Mouse (Mus musculus): ENCODE data around the gene Kank3. TPM values are rescaled to one million over a fixed set of nuclear protein-coding genes. Genes with fewer than 3 reads are reported as not detected.
A peak's percentile ranks its signal among the peaks of the same experiment; 100 is the strongest.

The Kank3 gene
- polyA plus RNA-seq, 1 experiment from 2014 or later, result 70.4 TPM

DNA sequence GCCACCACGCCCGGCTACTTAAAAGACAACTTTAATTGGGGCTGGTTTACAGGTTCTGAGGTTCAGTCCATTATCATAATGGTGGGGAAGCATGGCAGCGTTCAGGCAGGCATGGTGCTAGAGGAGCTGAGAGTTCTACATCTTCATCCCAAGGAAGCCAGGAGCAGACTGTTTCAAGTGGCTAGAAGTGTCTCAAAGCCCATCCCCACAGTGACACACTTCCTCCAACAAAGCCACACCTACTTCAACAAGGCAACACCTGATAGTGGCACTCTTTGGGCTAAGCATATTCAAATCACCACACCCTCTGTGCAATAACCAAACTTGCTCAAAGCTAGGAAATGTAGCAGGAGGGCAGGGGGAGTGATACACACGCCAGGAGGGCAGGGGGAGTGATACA is 6.1 kb upstream of the Kank3 start:
- Histone ChIP-seq H3K27me3 (ENCODE audit: insufficient read depth, low read length) (no peaks in the 10 kb centered on the region), H3K36me3 (ENCODE audit: insufficient read depth, low read length) (no peaks in the 10 kb centered on the region)
- no peak for DNase-seq (ENCODE audit: low spot score)

DNA sequence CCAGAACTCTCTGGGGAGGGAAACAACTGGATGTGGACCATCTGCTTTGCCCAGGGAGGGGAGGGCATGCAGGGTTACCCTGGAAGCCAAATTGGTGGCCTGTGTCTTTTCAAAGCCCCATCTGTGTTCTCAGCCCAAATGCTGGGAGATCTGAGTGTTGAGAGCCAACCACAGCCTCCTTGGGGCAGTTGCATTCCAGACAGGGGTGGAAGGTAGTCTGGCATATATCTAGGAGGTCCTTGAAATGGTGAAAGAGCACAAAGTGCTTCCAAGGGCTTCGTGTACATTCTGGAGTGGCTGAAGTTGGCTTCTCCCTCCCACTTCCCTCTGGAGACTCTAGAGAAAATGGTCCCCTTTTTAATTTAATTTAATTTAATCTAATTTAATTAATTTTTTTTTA is 5.6 kb upstream of the Kank3 start:
- H3K36me3 ChIP-seq (ENCODE audit: insufficient read depth, low read length), result no peaks in the 10 kb centered on the region
- TF ChIP-seq CTCF (IDR thresholded peaks at IDR 0.05; ENCODE audit: low read depth), result no peak
- no peaks in the 10 kb centered on the region for H3K9me3 ChIP-seq (replicated peaks; ENCODE audit: low read length)
- no peak overlapping the region for H3K9ac ChIP-seq (ENCODE audit: low read depth, low read length)
- H3K27me3 ChIP-seq (ENCODE audit: insufficient read depth, low read length), result no peaks in the 10 kb centered on the region
- no peak for ATAC-seq (replicated peaks; ENCODE audit: low FRiP score, low read depth)
- no peaks in the 10 kb centered on the region for H3K4me1 ChIP-seq (replicated peaks; ENCODE audit: insufficient read depth, low read length)
- H3K4me2 ChIP-seq (ENCODE audit: low read length), result no peak overlapping the region
- no peak overlapping the region for H3K4me3 ChIP-seq (replicated peaks; ENCODE audit: low read depth, low read length)
- H3K27ac ChIP-seq, result no peak overlapping the region
- WGBS, result 39% methylated on average over 1 of the region's 1 CpGs
- DNase-seq (ENCODE audit: low spot score), result no peak

More for the DNA sequence above, 6.1 kb upstream of the Kank3 start:
- no peak for TF ChIP-seq CTCF (IDR thresholded peaks at IDR 0.05; ENCODE audit: low read depth)
- no peak overlapping the region for H3K4me2 ChIP-seq (ENCODE audit: low read length)
- no peak overlapping the region for H3K9ac ChIP-seq (ENCODE audit: low read depth, low read length)
- H3K4me1 ChIP-seq (replicated peaks; ENCODE audit: insufficient read depth, low read length), result no peaks in the 10 kb centered on the region
- no peak for ATAC-seq (replicated peaks; ENCODE audit: low FRiP score, low read depth)
- H3K9me3 ChIP-seq (replicated peaks; ENCODE audit: low read length), result no peaks in the 10 kb centered on the region
- no peak overlapping the region for H3K27ac ChIP-seq
- H3K4me3 ChIP-seq (replicated peaks; ENCODE audit: low read depth, low read length), result no peak overlapping the region
- WGBS, result 61% methylated on average over 4 of the region's 4 CpGs

- H3K4me1 ChIP-seq (replicated peaks; ENCODE audit: insufficient read depth, low read length), result peaks cover 5% of the 10 kb centered on the region; the same call in 1 of the 2 replicates
- H3K4me2 ChIP-seq (ENCODE audit: low read length), result no peak overlapping the region
- TF ChIP-seq CTCF (IDR thresholded peaks at IDR 0.05; ENCODE audit: low read depth), result no peak
- no peaks in the 10 kb centered on the region for H3K9me3 ChIP-seq (replicated peaks; ENCODE audit: low read length)
- no peak for ATAC-seq (replicated peaks; ENCODE audit: low FRiP score, low read depth)
- no peaks in the 10 kb centered on the region for H3K27me3 ChIP-seq (ENCODE audit: insufficient read depth, low read length)
- H3K27ac ChIP-seq, result no peak overlapping the region
- no peak overlapping the region; the same call in 1 of the 2 replicates for H3K9ac ChIP-seq (ENCODE audit: low read depth, low read length)
- H3K4me3 ChIP-seq (replicated peaks; ENCODE audit: low read depth, low read length), result no peak overlapping the region
- no peak for DNase-seq (ENCODE audit: low spot score)
- no peaks in the 10 kb centered on the region for H3K36me3 ChIP-seq (ENCODE audit: insufficient read depth, low read length)
- 22% methylated on average over 8 of the region's 9 CpGs for WGBS
Measured at GRCm38 (mm10) chr17:33807181-33807888, 3.0 kb upstream of the Kank3 start.

DNA sequence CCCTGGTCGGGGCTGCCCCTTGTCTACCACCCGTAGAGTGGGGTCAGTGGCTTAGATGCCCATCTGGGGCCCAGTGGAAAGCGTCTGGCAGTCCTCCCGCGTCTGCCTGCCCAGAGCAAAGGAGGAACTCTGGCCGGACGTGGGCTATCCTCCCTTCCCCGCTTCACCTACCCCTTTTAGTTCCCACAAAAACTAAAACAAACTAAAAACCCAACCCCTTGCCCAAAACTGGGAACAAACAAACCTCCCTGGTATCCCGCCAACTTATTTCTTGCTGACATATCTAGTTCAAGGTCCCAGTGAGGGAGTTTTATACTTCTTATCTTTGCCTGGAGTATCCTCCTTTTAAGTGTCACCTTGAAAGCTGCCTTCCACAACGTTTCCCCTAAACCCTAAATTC is 2.1 kb upstream of the Kank3 start:
- H3K4me3 ChIP-seq (replicated peaks; ENCODE audit: low read depth, low read length), result no peak overlapping the region
- no peak for TF ChIP-seq CTCF (IDR thresholded peaks at IDR 0.05; ENCODE audit: low read depth)
- ATAC-seq (replicated peaks; ENCODE audit: low FRiP score, low read depth) (no peak), DNase-seq (ENCODE audit: low spot score) (no peak)
- H3K9ac ChIP-seq (ENCODE audit: low read depth, low read length), result no peak overlapping the region
- no peaks in the 10 kb centered on the region for H3K9me3 ChIP-seq (replicated peaks; ENCODE audit: low read length)
- no peaks in the 10 kb centered on the region for H3K36me3 ChIP-seq (ENCODE audit: insufficient read depth, low read length)
- H3K27ac ChIP-seq, result no peak overlapping the region
- WGBS, result 29% methylated on average over 10 of the region's 10 CpGs
- peaks cover 14% of the 10 kb centered on the region; the same call in 1 of the 2 replicates for H3K4me1 ChIP-seq (replicated peaks; ENCODE audit: insufficient read depth, low read length)
- no peak overlapping the region for H3K4me2 ChIP-seq (ENCODE audit: low read length)
- no peaks in the 10 kb centered on the region for H3K27me3 ChIP-seq (ENCODE audit: insufficient read depth, low read length)

DNA sequence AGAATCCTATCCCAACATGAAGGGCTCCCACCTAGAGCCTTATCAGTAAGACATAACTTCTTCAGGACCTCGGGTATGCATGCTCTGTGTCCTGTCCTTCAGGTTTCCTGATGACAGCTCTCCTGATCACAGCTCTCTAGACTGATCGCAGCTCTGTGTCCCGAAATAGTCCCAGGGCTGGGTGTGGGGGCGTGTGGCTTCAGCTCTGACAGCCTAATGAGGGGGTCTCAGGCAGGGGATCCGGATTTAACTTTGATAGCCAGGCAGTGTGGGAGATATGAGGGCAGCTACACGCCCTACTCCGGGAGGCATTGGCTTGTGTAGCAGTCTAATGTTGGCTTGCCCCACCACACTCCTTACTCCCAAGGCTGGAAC is 810 bp downstream of the Kank3 start:
- Histone ChIP-seq H3K27me3 (ENCODE audit: insufficient read depth, low read length) (no peaks in the 10 kb centered on the region), H3K27ac (peak overlapping the region; percentile 81), H3K4me3 (replicated peaks; ENCODE audit: low read depth, low read length) (peak overlapping the region; percentile 59), H3K4me1 (replicated peaks; ENCODE audit: insufficient read depth, low read length) (peaks cover 14% of the 10 kb centered on the region; the same call in 1 of the 2 replicates), H3K36me3 (ENCODE audit: insufficient read depth, low read length) (no peaks in the 10 kb centered on the region), H3K9ac (ENCODE audit: low read depth, low read length) (peak overlapping the region; percentile 59), H3K9me3 (replicated peaks; ENCODE audit: low read length) (no peaks in the 10 kb centered on the region), H3K4me2 (ENCODE audit: low read length) (peak overlapping the region; percentile 85)
- no peak for TF ChIP-seq CTCF (IDR thresholded peaks at IDR 0.05; ENCODE audit: low read depth)
- ATAC-seq (replicated peaks; ENCODE audit: low FRiP score, low read depth) (no peak), DNase-seq (ENCODE audit: low spot score) (no peak)
- 4% methylated on average over 7 of the region's 7 CpGs for WGBS

DNA sequence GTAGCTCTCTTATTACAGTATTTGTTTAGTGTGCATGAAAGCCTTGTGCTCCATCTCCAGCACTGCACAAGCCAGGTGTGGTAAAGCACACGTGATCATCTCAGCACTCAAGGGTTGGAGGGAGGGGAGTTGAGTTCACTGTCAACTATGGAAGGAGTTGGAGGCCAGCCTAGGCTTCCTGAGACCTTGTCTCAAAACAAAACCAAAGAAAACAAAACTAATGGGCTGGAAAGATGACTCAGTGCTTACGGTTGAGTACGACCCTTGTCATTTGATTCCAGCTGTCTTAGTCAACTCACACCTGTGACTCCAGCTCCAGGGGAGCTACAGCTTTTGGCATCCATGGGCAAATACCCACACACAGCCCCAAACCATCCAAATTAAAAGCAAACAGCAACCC is 2.2 kb downstream of the Kank3 start:
- H3K27me3 ChIP-seq (ENCODE audit: insufficient read depth, low read length), result no peaks in the 10 kb centered on the region
- peaks cover 14% of the 10 kb centered on the region; the same call in 1 of the 2 replicates for H3K4me1 ChIP-seq (replicated peaks; ENCODE audit: insufficient read depth, low read length)
- 8% methylated on average over 3 of the region's 3 CpGs for WGBS
- H3K4me2 ChIP-seq (ENCODE audit: low read length), result peak overlapping the region; percentile 85
- no peaks in the 10 kb centered on the region for H3K9me3 ChIP-seq (replicated peaks; ENCODE audit: low read length)
- no peak overlapping the region for H3K4me3 ChIP-seq (replicated peaks; ENCODE audit: low read depth, low read length)
- no peaks in the 10 kb centered on the region for H3K36me3 ChIP-seq (ENCODE audit: insufficient read depth, low read length)
- DNase-seq (ENCODE audit: low spot score) (peak; percentile 46), ATAC-seq (replicated peaks; ENCODE audit: low FRiP score, low read depth) (no peak)
- no peak for TF ChIP-seq CTCF (IDR thresholded peaks at IDR 0.05; ENCODE audit: low read depth)
- H3K27ac ChIP-seq, result peak overlapping the region; percentile 79
- H3K9ac ChIP-seq (ENCODE audit: low read depth, low read length), result no peak overlapping the region

Data from kidney, postnatal 0 days (tissue).